Mouse (Mus musculus): Measurements from ENCODE around the gene Ccnt2.
"Not testable (repeated sequence)": the region's sequence is repeated elsewhere in the genome, so short reads cannot be mapped to it uniquely, and the experiment has no call there.

Ccnt2 gene

DNA sequence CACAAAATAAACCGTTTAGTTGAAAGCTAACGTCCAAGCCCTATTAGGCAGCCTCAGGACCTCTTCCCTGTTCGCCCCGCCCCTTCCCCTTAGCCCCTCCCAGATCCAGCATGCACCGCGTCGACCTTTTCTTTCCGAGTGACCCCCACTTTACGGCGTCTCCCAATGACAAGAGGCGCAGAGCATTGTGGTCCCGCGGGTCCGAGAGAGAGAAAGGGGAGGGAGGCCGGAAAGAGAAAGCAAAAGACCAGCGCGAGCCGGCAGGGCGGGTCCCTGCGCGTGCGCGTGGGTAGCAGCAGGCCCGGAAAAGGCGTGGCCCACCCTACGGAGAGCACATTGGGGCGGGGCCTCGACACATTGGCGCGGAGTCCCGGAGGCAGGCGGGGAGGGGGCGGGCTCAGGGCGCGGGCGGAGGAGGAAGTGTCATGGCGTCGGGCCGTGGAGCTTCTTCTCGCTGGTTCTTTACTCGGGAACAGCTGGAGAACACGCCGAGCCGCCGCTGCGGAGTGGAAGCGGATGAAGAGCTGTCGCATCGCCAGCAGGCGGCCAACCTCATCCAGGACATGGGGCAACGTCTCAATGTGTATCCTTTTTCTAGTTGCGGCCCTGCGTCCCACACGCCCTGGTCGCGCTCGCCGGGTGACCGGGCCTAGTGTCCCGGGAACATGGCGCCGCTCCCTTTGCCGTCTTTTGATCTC is at the start of gene Ccnt2:
Gene Ccnt2, plus strand, starts transcription at position 362 of the 698 bp plus-strand sequence.
- DNase-seq = peak; percentile 99

GRCm38 (mm10) chr1:127729096-127729495 is 44.9 kb upstream of the Ccnt2 start, which contains the start of gene Acmsd:
TSS of gene Acmsd (plus strand) at chr1:127729413.
- DNase-seq = peak; percentile 36

- peak; percentile 6 for DNase-seq
Observed at GRCm38 (mm10) chr1:127731086-127731485, 42.9 kb upstream of the Ccnt2 start.

GRCm38 (mm10) chr1:127732435-127732834 is 41.5 kb upstream of the Ccnt2 start:
- no peak for DNase-seq

DNA sequence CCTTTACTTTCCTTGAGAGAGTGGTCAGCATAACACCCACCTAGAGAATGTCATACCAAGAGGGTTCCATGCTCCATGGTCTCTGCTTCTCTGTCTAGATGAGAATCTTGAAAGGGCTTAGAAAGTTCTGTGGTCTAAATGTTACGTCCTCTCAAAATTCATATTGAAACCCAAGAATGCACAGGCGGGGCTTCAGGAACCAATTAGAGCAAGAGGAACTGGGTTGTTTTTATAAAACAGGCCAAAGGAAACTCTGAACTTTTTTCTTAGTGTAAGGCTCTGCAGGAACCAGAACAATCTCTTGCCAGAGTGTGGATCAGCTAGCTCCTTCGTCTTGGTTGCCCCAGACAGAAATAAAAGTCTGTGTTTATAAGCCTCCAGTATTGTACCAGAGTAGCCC is 41.1 kb upstream of the Ccnt2 start:
- no peak for DNase-seq

GRCm38 (mm10) chr1:127735356-127735755 is 38.6 kb upstream of the Ccnt2 start:
- DNase-seq = no peak

DNA sequence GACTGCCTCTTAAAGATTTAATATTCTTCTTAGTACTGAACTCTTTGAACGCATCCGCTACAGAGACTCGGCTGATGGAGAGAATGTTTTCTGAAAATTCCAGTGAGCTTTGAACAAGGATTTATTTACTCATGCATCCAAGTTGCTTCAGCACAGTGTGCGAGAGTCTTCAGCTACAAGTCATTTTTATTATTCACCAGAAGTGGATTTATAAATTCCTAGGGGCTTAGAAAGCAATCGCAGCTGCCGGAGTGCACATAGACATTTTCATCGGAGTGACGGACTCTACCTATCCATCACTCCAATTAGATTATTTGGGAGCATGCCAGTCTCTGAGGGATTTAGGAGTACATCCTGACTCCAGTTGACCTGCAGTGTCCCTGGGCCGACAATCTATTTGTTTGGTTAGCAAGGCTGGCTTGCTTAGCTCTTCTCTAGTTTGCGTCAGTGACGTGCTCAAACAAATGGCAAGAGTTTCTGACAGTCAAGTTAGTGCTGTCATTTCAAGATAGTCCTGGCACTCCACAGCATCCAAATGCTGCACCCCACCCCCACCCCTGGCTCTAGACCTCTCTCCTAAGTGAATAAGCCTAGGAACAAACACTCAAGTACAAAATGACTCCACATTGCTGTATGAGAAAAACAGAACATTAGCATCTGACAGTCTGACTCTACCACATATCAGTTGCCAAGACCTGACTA is 23.4 kb upstream of the Ccnt2 start:
- no peak for DNase-seq

DNA sequence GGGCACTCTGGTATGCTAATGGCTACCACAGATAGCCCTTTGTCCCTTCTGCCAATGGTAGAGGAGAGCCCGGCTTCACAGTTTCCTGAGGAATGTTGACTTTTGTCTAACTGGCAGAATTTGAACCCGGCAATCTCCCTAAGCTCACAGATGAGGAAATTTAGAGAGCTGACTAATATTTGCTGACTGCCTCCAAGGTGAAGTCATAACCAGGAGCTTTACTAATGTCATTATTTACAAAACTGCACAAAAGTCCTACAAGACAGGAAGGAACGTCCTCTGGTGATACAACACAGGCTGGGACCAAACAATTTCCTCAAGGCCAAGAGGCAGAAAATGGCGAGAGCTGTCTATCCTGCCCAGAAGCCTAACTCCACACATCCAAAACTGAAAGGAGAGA is 18.2 kb upstream of the Ccnt2 start:
- no peak for DNase-seq

- DNase-seq = no peak
Observed at GRCm38 (mm10) chr1:127756331-127757163, 17.4 kb upstream of the Ccnt2 start.

- not testable (repeated sequence) for DNase-seq
Observed at GRCm38 (mm10) chr1:127757164-127757545, 16.8 kb upstream of the Ccnt2 start.

- DNase-seq = peak; percentile 30
Observed at GRCm38 (mm10) chr1:127765468-127765867, 8.5 kb upstream of the Ccnt2 start.

DNA sequence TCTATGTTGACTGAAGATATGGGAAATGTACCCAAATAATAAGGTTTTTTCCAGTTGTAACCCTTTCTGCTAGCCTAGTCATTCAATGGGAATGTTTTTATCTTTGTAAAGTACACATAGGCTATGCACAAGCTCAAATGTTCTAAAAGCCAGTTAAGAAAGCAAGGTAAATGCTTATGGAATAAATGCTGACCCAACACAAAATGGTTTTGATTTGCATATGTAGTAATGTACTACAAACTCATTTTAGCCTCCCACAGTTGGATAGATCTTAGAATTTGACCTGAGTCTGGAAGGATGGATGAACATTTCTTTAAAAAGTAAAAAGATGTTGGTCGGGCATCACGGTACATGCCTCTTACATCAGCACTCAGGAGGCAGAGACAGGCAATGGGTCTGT is 7.2 kb upstream of the Ccnt2 start:
- no peak for DNase-seq

- DNase-seq = peak; percentile 8
Observed at GRCm38 (mm10) chr1:127773198-127773802, 664 bp upstream of the Ccnt2 start.

DNA sequence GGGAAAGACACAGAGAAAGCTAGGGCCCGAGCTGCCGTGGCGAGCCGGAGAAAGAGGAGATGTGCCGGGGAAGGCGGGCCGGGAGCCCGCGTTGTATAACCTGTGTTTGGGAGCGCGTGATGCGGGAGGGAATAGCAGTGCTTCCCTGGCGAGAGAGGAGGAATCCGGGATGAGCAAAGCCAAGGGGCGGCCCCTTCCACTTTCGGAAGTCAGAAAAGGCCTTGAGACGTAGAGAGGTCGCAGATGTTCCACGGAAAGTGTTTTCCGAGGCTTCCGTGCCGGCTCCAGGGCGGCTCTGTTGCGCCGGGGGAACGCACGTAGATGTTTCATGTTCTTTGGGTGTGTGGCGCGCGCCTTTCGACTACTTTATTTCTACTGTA is 527 bp downstream of the Ccnt2 start:
- DNase-seq = peak; percentile 66

DNA sequence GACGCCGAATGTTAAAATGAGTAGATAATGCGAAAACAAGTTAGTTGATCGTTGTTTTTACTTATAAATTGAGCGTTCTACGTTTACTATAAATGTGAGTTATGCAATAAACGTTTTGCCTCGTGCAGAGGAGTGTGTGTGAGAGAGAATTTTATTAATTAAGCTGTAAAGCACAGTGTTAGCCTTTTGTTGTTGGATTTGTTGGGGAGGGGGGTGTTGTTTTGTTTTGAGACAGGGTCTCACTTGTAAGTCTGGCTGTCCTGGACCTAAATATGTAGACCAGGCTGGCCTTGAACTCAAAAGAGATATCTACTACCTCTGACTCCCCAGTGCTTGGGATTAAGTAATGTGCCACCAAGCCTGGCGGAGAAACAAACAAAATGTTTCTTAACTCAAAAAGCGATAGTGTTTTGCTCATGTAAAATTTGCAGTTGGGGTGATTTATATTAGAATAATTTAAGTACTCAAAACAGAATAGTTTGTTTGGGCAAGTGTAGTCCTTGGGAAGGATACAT is 1.3 kb downstream of the Ccnt2 start:
- no peak for DNase-seq

DNA sequence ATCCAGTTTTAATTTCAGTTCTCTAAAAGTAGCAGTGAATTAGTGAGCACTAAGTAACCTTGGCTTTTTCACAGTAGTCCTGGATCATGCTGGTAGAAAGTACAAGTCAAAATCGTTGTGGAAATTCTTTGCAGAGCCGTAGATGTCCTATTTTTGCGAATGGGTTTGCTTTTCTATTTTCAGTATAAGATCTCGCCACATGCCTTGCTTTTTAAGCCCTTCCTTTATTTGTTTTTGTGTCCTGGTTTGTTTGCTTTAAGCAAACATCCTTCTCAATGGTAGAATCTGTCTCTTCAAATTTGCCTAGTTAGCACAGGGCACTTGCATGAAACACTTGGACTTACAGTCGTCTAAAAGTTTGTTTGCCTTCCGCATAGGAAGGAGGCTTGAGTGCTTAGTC is 2.3 kb downstream of the Ccnt2 start:
- DNase-seq = peak; percentile 16

- no peak for DNase-seq
Observed at GRCm38 (mm10) chr1:127778611-127779010, 4.6 kb downstream of the Ccnt2 start.

- DNase-seq = no peak
Observed at GRCm38 (mm10) chr1:127780142-127780541, 6.2 kb downstream of the Ccnt2 start.

DNA sequence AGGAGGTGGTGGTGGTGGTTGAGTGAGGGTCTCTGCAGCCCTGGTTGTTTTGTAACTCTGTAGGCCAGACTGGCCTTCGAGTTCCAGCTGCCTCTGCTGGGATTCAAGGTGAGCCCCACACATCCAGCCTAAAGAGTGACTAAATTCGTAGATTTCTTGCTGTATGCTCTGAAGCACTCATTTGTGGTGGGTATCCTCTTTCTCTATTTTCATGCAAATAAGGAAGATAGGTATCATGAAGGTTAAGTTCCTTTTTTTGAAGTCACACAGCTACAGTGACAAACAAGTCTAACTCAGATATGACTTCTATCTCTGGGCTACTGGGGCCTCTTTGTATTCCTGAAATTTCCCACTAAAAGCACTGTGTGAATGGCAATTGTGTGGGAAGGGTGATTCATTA is 6.9 kb downstream of the Ccnt2 start:
- DNase-seq = no peak

GRCm38 (mm10) chr1:127783862-127784261 is 9.9 kb downstream of the Ccnt2 start:
- no peak for DNase-seq

DNA sequence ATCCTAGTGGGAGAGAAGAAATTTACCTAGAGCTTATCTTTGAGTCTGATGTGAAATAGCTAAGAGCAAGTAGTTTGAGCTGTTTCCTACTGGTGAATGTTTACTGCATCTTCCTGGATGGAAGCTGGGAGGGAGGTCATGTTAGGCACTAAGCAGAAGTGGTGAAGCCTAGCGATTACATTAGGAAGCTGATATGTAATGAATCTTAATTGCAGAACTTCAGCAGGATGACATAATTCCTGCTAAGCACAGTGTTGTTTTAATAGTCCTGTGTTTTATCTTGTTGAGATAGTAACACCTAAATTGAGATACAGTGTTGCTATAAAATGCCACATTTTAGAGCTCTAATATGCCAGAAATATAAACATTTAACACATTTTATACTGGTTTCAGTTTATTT is 11.9 kb downstream of the Ccnt2 start:
- peak; percentile 22 for DNase-seq

GRCm38 (mm10) chr1:127788943-127789342 is 15.0 kb downstream of the Ccnt2 start:
- no peak for DNase-seq

GRCm38 (mm10) chr1:127793459-127793858 is 19.5 kb downstream of the Ccnt2 start:
- DNase-seq = no peak
